Mouse (Mus musculus) liver, adult 2 months (tissue): ENCODE results near the gene Col5a1. TPM values are rescaled to one million over a fixed set of nuclear protein-coding genes. Genes with fewer than 3 reads are reported as not detected.
A peak's percentile ranks its signal among the peaks of the same experiment; 100 is the strongest.

Experiments
- DNase-seq: peaks from one replicate; pipeline ENCODE4 v3.0.0-alpha.2; 2011; ENCODE audit warnings: low read depth, low spot score; ENCODE audit errors: extremely low read depth
- H3K27ac ChIP-seq: fragments of 200-500 bp; replicated peaks from 2 replicates; pipeline ENCODE4 v1.5.1; 2012; ENCODE audit warnings: low read depth, mild to moderate bottlenecking, control low read depth, inconsistent platforms, low read length; ENCODE audit not compliant: insufficient read depth
- H3K27me3 ChIP-seq: fragments of 200-500 bp; 2 replicates; pipeline ENCODE4 v1.6.1; 2012; ENCODE audit warnings: mild to moderate bottlenecking, moderate library complexity, low read length, inconsistent platforms; ENCODE audit not compliant: control insufficient read depth, insufficient read depth
- H3K36me3 ChIP-seq: fragments of 200-500 bp; 2 replicates; pipeline ENCODE4 v1.6.1; 2012; ENCODE audit warnings: low read length, inconsistent platforms; ENCODE audit not compliant: control insufficient read depth, insufficient read depth
- H3K4me1 ChIP-seq: fragments of 200-500 bp; 2 replicates; pipeline ENCODE4 v1.6.1; 2011; ENCODE audit warnings: low read length; ENCODE audit not compliant: control insufficient read depth, insufficient read depth
- H3K4me3 ChIP-seq: fragments of 200-500 bp; 2 replicates; pipeline ENCODE4 v1.5.1; 2011; ENCODE audit warnings: low read depth, mild to moderate bottlenecking, control low read depth, low read length, moderate library complexity; ENCODE audit not compliant: insufficient read depth
- H3K79me2 ChIP-seq: fragments of 200-500 bp; 2 replicates; pipeline ENCODE4 v1.6.1; 2012; ENCODE audit warnings: inconsistent platforms, mild to moderate bottlenecking, low read length, moderate library complexity; ENCODE audit not compliant: control insufficient read depth, insufficient read depth
- H3K9ac ChIP-seq: fragments of 200-500 bp; 2 replicates; pipeline ENCODE4 v1.6.1; 2012; ENCODE audit warnings: low read depth, mild to moderate bottlenecking, control low read depth, inconsistent platforms, low read length
- CTCF ChIP-seq: fragments of 200-500 bp; IDR thresholded peaks from 2 replicates; pipeline ENCODE4 v1.5.1; 2011; ENCODE audit warnings: low read depth, low read length, control low read depth
- POLR2A ChIP-seq: fragments of 200-500 bp; IDR thresholded peaks from 2 replicates; pipeline ENCODE4 v1.6.1; 2011; ENCODE audit warnings: low read length, control low read depth; ENCODE audit not compliant: insufficient read depth; ENCODE audit errors: extremely low read depth
- WGBS: fragments of 180-500 bp; shearing (Covaris S2); methylation state at CpG from one replicate; pipeline ENCODE4 v1.1.7; 2018; 5-methylcytosine and 5-hydroxymethylcytosine counted together
- polyA plus RNA-seq: library from polyadenylated mRNA; depleted of rRNA; stranded (reverse); fragments of >200 nt; gene quantifications from 2 replicates; pipeline ENCODE4 v1.2.3, GENCODE M21; 2012
- total RNA-seq: library from RNA; depleted of rRNA; stranded (reverse); fragments of >200 nt; gene quantifications from 2 replicates; pipeline ENCODE4 v1.2.3, GENCODE M21; 2014

The Col5a1 gene
- total and polyA plus RNA-seq, 2 experiments, result 2.0 to 2.1 TPM

DNA sequence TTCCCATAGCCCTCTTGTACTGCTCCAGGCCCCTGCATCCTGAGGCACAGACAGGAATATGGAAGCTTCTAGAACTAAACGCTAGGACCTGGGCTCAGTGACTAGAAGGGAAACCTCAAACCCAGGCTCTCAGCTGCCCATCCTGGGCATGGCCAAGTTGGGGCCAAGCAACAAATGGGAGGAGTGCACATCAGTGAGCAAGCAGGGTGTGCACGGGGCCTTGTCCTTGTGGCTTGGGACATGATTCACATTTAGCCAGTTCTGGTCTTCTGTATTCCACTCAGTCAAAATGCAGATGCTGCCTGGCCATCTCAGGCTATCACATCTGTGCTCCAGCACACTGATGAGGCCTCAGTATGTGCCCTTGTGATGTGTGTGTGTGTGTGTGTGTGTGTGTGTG, 49.2 kb downstream of the Col5a1 start:
- Histone ChIP-seq H3K9ac (no peak overlapping the region), H3K36me3 (no peaks in the 10 kb centered on the region), H3K27ac (no peak overlapping the region), H3K4me3 (no peak overlapping the region), H3K4me1 (no peaks in the 10 kb centered on the region), H3K79me2 (no peaks in the 10 kb centered on the region), H3K27me3 (no peaks in the 10 kb centered on the region)
- 84% methylated on average over 2 of the region's 2 CpGs for WGBS
- no peak for TF ChIP-seq POLR2A
- TF ChIP-seq CTCF, result no peak
- no peak for DNase-seq

- TF ChIP-seq CTCF (no peak), POLR2A (no peak)
- no peak overlapping the region for H3K9ac ChIP-seq
- H3K27me3 ChIP-seq, result no peaks in the 10 kb centered on the region
- H3K79me2 ChIP-seq, result no peaks in the 10 kb centered on the region
- H3K4me1 ChIP-seq, result no peaks in the 10 kb centered on the region
- WGBS, result 74% methylated on average over 9 of the region's 9 CpGs
- H3K36me3 ChIP-seq, result no peaks in the 10 kb centered on the region
- no peak overlapping the region for H3K4me3 ChIP-seq
- no peak overlapping the region for H3K27ac ChIP-seq
- DNase-seq, result peak; percentile 12
Measured at GRCm38 (mm10) chr2:27936607-27937191, 50.5 kb downstream of the Col5a1 start.

DNA sequence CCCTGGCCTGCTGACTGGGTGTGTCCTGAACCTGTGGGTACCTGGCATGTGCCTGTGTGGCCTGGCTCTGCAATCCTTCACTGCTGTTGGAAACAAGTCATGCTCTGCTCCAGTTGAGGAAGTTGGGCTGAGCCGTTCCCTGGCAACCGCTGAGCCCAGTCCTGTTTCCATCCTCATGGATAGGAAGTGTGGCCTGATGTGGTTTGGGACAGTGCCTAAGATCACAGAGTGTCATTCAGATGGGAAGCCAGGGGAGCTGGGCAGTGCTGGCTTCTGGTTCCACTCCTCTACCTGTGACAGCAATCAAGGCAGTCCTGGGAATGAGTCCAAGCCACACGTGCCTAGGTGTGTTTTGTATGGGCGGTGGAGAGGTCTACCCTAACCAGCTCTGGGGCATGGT, 53.2 kb downstream of the Col5a1 start:
- Histone ChIP-seq H3K36me3 (no peaks in the 10 kb centered on the region), H3K4me1 (no peaks in the 10 kb centered on the region), H3K79me2 (no peaks in the 10 kb centered on the region), H3K4me3 (no peak overlapping the region), H3K27me3 (no peaks in the 10 kb centered on the region), H3K9ac (no peak overlapping the region), H3K27ac (no peak overlapping the region)
- TF ChIP-seq CTCF (no peak), POLR2A (no peak)
- 74% methylated on average over 4 of the region's 4 CpGs for WGBS
- DNase-seq, result no peak

GRCm38 (mm10) chr2:27940144-27940543, 53.9 kb downstream of the Col5a1 start:
- WGBS, result 84% methylated on average over 12 of the region's 12 CpGs
- Histone ChIP-seq H3K27ac (no peak overlapping the region), H3K36me3 (no peaks in the 10 kb centered on the region), H3K27me3 (no peaks in the 10 kb centered on the region), H3K9ac (no peak overlapping the region), H3K79me2 (no peaks in the 10 kb centered on the region), H3K4me3 (no peak overlapping the region), H3K4me1 (no peaks in the 10 kb centered on the region)
- TF ChIP-seq POLR2A (no peak), CTCF (no peak)
- no peak for DNase-seq

DNA sequence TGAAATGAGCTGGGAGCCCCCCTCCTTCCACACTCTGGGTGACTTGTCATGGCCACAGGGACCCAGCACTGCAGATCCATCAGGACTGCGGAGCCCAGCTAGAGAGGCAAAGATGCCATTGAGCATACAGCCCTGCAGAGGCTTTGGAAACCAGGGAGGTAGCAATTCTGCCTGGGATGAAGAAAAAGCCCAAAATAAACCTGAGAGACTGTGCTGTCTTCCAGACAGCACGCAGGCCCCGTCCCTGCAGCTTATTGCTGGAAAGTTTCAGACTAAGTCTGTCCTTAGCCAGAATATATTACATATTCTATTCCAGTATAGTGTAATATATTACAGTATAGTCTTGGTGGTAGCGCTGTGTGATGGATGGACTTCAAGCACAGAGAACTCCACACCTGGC, 61.0 kb downstream of the Col5a1 start:
- no peak overlapping the region for H3K4me3 ChIP-seq
- DNase-seq, result no peak
- 85% methylated on average over 4 of the region's 4 CpGs for WGBS
- no peaks in the 10 kb centered on the region for H3K27me3 ChIP-seq
- no peak overlapping the region for H3K9ac ChIP-seq
- TF ChIP-seq CTCF, result no peak
- TF ChIP-seq POLR2A, result no peak
- H3K79me2 ChIP-seq, result no peaks in the 10 kb centered on the region
- no peaks in the 10 kb centered on the region for H3K4me1 ChIP-seq
- no peaks in the 10 kb centered on the region for H3K36me3 ChIP-seq
- H3K27ac ChIP-seq, result no peak overlapping the region

- Histone ChIP-seq H3K79me2 (no peaks in the 10 kb centered on the region), H3K4me3 (no peak overlapping the region), H3K9ac (no peak overlapping the region), H3K27me3 (no peaks in the 10 kb centered on the region), H3K27ac (no peak overlapping the region), H3K4me1 (no peaks in the 10 kb centered on the region), H3K36me3 (no peaks in the 10 kb centered on the region)
- TF ChIP-seq POLR2A (no peak), CTCF (no peak)
- DNase-seq, result no peak
- 86% methylated on average over 5 of the region's 5 CpGs for WGBS
Measured at GRCm38 (mm10) chr2:27947917-27948316, 61.7 kb downstream of the Col5a1 start.
